Mouse (Mus musculus) G1E (cell line): ENCODE results near the gene Arcn1.

ENCODE experiments used
- CTCF ChIP-seq: IDR thresholded peaks from 2 replicates; pipeline ENCODE4 v1.5.1; 2012; ENCODE audit warnings: low read depth, low read length, inconsistent platforms, mixed read lengths
- GATA1 ChIP-seq: IDR thresholded peaks from 2 replicates; pipeline ENCODE4 v1.6.1; 2012; ENCODE audit warnings: borderline replicate concordance, low read length, inconsistent platforms, mixed read lengths
- GATA2 ChIP-seq: IDR thresholded peaks from 2 replicates; pipeline ENCODE4 v1.6.1; 2012; ENCODE audit warnings: low read depth, low read length, inconsistent platforms, borderline replicate concordance
- POLR2AphosphoS5 ChIP-seq: IDR thresholded peaks from 2 replicates; pipeline ENCODE4 v1.6.1; 2012; ENCODE audit warnings: low read depth, low read length, inconsistent platforms; ENCODE audit not compliant: insufficient replicate concordance
- TAL1 ChIP-seq: conservative IDR thresholded peaks from 2 replicates; pipeline ENCODE4 v1.6.1; 2012; ENCODE audit warnings: low read depth, low read length, inconsistent platforms, mixed read lengths

- TF ChIP-seq CTCF (no peak), GATA1 (no peak), POLR2AphosphoS5 (no peak), TAL1 (no peak), GATA2 (no peak)
These were observed 54.6 kb downstream of the Arcn1 start for GRCm38 (mm10) chr9:44713080-44713479.
